Mouse (Mus musculus): ENCODE results near the gene Kif5a. TPM values are rescaled to one million over a fixed set of nuclear protein-coding genes. Genes with fewer than 3 reads are reported as not detected.

The Kif5a gene
- polyA plus RNA-seq, 1 experiment from 2014 or later, result 3.7 TPM

- Histone ChIP-seq H3K4me2 (replicated peaks; ENCODE audit: low read depth) (no peak overlapping the region), H3K27ac (ENCODE audit: low read depth, low read length) (no peak overlapping the region), H3K36me3 (ENCODE audit: control insufficient read depth, insufficient read depth) (peaks cover 5% of the 10 kb centered on the region; the same call in 1 of the 2 replicates), H3K4me3 (ENCODE audit: low read depth, low read length) (no peak overlapping the region), H3K9ac (ENCODE audit: low read depth, low read length) (no peak overlapping the region), H3K4me1 (replicated peaks; ENCODE audit: control insufficient read depth, insufficient read depth, low read length) (no peaks in the 10 kb centered on the region), H3K27me3 (replicated peaks; ENCODE audit: control insufficient read depth, insufficient read depth, low read length) (peaks cover 54% of the 10 kb centered on the region), H3K9me3 (ENCODE audit: control insufficient read depth) (no peaks in the 10 kb centered on the region)
- WGBS, result 74% methylated on average over 9 of the region's 9 CpGs
- no peak for ATAC-seq
- TF ChIP-seq CTCF (IDR thresholded peaks at IDR 0.05; ENCODE audit: low read depth), result no peak
Observed at GRCm38 (mm10) chr10:127185101-127185500, 78.0 kb downstream of the Kif5a start.

DNA sequence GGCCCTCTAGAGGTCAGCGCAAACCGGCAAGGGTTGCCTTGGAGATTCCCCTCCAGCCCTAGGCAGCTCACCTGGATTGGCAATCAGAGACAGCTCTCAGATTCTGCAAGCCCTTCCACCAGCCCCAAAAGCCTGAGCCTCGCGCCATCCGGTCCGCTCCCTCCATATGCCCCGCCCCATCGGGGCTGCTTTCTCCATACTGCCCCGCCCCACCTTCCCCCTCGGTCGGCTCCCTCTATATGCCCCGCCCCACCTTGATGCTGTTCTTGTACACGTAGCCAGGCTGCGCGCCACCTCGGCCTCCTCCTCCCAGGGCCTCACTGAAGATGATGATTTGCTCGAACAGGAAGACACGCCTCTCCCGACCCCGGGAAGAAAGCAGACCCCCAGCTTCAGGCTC lies 79.4 kb downstream of the Kif5a start:
- Histone ChIP-seq H3K4me1 (replicated peaks; ENCODE audit: control insufficient read depth, insufficient read depth, low read length) (no peaks in the 10 kb centered on the region), H3K4me3 (ENCODE audit: low read depth, low read length) (peak overlapping the region; percentile 5; the same call in 1 of the 2 replicates), H3K27ac (ENCODE audit: low read depth, low read length) (no peak overlapping the region), H3K9me3 (ENCODE audit: control insufficient read depth) (no peaks in the 10 kb centered on the region), H3K36me3 (ENCODE audit: control insufficient read depth, insufficient read depth) (peaks cover 5% of the 10 kb centered on the region; the same call in 1 of the 2 replicates), H3K4me2 (replicated peaks; ENCODE audit: low read depth) (peak overlapping the region; percentile 40), H3K27me3 (replicated peaks; ENCODE audit: control insufficient read depth, insufficient read depth, low read length) (peaks cover 64% of the 10 kb centered on the region), H3K9ac (ENCODE audit: low read depth, low read length) (no peak overlapping the region)
- ATAC-seq, result 0 out of 2 replicates have a peak, but pooled peaks have one; percentile 24
- TF ChIP-seq CTCF (IDR thresholded peaks at IDR 0.05; ENCODE audit: low read depth), result no peak
- 11% methylated on average over 20 of the region's 20 CpGs for WGBS

DNA sequence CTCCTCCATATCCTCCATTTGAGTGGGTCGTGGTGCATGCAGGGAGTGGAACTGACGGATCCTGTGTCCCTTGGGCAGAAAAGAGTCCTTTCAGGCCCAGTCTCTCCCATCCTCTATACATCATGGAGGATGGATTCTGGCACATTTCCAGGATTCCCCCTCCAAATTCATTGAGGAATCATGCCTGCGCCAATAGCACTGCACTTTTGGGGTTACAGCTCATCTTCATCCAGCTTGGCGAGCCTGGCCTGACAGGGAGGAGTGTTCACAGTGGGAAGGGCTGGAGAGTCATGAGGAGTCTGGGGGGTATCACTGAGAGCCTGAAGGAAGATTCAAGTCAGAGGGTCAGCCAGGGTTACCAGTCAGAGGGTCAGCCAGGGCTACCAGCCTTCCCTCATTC lies 80.5 kb downstream of the Kif5a start:
- H3K36me3 ChIP-seq (ENCODE audit: control insufficient read depth, insufficient read depth), result peaks cover 5% of the 10 kb centered on the region; the same call in 1 of the 2 replicates
- H3K27me3 ChIP-seq (replicated peaks; ENCODE audit: control insufficient read depth, insufficient read depth, low read length), result peaks cover 65% of the 10 kb centered on the region
- H3K4me2 ChIP-seq (replicated peaks; ENCODE audit: low read depth), result no peak overlapping the region
- WGBS, result 90% methylated on average over 4 of the region's 4 CpGs
- H3K27ac ChIP-seq (ENCODE audit: low read depth, low read length), result no peak overlapping the region
- no peak overlapping the region for H3K4me3 ChIP-seq (ENCODE audit: low read depth, low read length)
- no peaks in the 10 kb centered on the region for H3K9me3 ChIP-seq (ENCODE audit: control insufficient read depth)
- peaks cover 6% of the 10 kb centered on the region; the same call in 1 of the 2 replicates for H3K4me1 ChIP-seq (replicated peaks; ENCODE audit: control insufficient read depth, insufficient read depth, low read length)
- H3K9ac ChIP-seq (ENCODE audit: low read depth, low read length), result no peak overlapping the region
- ATAC-seq, result no peak
- TF ChIP-seq CTCF (IDR thresholded peaks at IDR 0.05; ENCODE audit: low read depth), result no peak

- H3K4me2 ChIP-seq (replicated peaks; ENCODE audit: low read depth), result no peak overlapping the region
- no peaks in the 10 kb centered on the region for H3K9me3 ChIP-seq (ENCODE audit: control insufficient read depth)
- WGBS, result 68% methylated on average over 6 of the region's 6 CpGs
- no peak for TF ChIP-seq CTCF (IDR thresholded peaks at IDR 0.05; ENCODE audit: low read depth)
- no peak overlapping the region for H3K4me3 ChIP-seq (ENCODE audit: low read depth, low read length)
- H3K27ac ChIP-seq (ENCODE audit: low read depth, low read length), result no peak overlapping the region
- peaks cover 6% of the 10 kb centered on the region; the same call in 1 of the 2 replicates for H3K4me1 ChIP-seq (replicated peaks; ENCODE audit: control insufficient read depth, insufficient read depth, low read length)
- H3K27me3 ChIP-seq (replicated peaks; ENCODE audit: control insufficient read depth, insufficient read depth, low read length), result peaks cover 67% of the 10 kb centered on the region
- no peak overlapping the region for H3K9ac ChIP-seq (ENCODE audit: low read depth, low read length)
- no peak for ATAC-seq
- H3K36me3 ChIP-seq (ENCODE audit: control insufficient read depth, insufficient read depth), result peaks cover 5% of the 10 kb centered on the region; the same call in 1 of the 2 replicates
Observed at GRCm38 (mm10) chr10:127181566-127181965, 81.6 kb downstream of the Kif5a start.

DNA sequence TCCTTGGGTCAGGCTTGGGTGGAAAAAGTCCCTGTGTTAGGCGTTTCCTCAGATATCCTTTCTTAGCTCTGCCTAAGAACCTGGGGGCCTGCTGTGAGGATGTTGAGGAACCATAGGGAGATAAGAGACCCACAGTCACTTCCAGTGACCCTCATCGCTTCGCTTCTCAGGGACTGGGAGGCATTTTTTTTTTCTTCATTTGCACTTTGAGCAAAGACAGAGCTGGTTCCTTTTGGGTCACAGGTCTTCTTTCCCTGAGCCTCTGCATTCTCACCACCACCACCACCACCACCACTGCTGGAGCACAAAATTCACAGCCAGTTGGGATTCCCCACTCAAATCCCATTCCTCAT lies 82.5 kb downstream of the Kif5a start:
- Histone ChIP-seq H3K4me2 (replicated peaks; ENCODE audit: low read depth) (peak overlapping the region; percentile 37; the same call in 1 of the 2 replicates), H3K36me3 (ENCODE audit: control insufficient read depth, insufficient read depth) (peaks cover 5% of the 10 kb centered on the region; the same call in 1 of the 2 replicates), H3K4me1 (replicated peaks; ENCODE audit: control insufficient read depth, insufficient read depth, low read length) (peaks cover 6% of the 10 kb centered on the region; the same call in 1 of the 2 replicates), H3K9me3 (ENCODE audit: control insufficient read depth) (no peaks in the 10 kb centered on the region), H3K27ac (ENCODE audit: low read depth, low read length) (no peak overlapping the region), H3K9ac (ENCODE audit: low read depth, low read length) (no peak overlapping the region), H3K27me3 (replicated peaks; ENCODE audit: control insufficient read depth, insufficient read depth, low read length) (peaks cover 75% of the 10 kb centered on the region), H3K4me3 (ENCODE audit: low read depth, low read length) (no peak overlapping the region)
- no peak for ATAC-seq
- WGBS, result 53% methylated on average over 3 of the region's 3 CpGs
- no peak for TF ChIP-seq CTCF (IDR thresholded peaks at IDR 0.05; ENCODE audit: low read depth)

GRCm38 (mm10) chr10:127179871-127180694 lies 83.1 kb downstream of the Kif5a start, which contains the start of gene Slc26a10:
TSS of gene Slc26a10 (minus strand) at chr10:127180645.
- WGBS, result 5% methylated on average over 34 of the region's 34 CpGs
- Histone ChIP-seq H3K27ac (ENCODE audit: low read depth, low read length) (no peak within 1 kb of the TSS), H3K9ac (ENCODE audit: low read depth, low read length) (no peak within 1 kb of the TSS), H3K9me3 (ENCODE audit: control insufficient read depth) (no peaks in the 10 kb centered on the region), H3K4me1 (replicated peaks; ENCODE audit: control insufficient read depth, insufficient read depth, low read length) (peaks cover 6% of the 10 kb centered on the region; the same call in 1 of the 2 replicates), H3K4me2 (replicated peaks; ENCODE audit: low read depth) (peak within 1 kb of the TSS; percentile 37), H3K27me3 (replicated peaks; ENCODE audit: control insufficient read depth, insufficient read depth, low read length) (peaks cover 75% of the 10 kb centered on the region), H3K36me3 (ENCODE audit: control insufficient read depth, insufficient read depth) (peaks cover 5% of the 10 kb centered on the region; the same call in 1 of the 2 replicates), H3K4me3 (ENCODE audit: low read depth, low read length) (no peak within 1 kb of the TSS)
- no peak for TF ChIP-seq CTCF (IDR thresholded peaks at IDR 0.05; ENCODE audit: low read depth)
- no peak for ATAC-seq

Measured in intestine, postnatal 0 days (tissue).